Mouse (Mus musculus): ENCODE results near the gene Opcml. TPM values are rescaled to one million over a fixed set of nuclear protein-coding genes. Genes with fewer than 3 reads are reported as not detected.

The Opcml gene
- polyA plus RNA-seq, 1 experiment from 2014 or later: 1.7 TPM

DNA sequence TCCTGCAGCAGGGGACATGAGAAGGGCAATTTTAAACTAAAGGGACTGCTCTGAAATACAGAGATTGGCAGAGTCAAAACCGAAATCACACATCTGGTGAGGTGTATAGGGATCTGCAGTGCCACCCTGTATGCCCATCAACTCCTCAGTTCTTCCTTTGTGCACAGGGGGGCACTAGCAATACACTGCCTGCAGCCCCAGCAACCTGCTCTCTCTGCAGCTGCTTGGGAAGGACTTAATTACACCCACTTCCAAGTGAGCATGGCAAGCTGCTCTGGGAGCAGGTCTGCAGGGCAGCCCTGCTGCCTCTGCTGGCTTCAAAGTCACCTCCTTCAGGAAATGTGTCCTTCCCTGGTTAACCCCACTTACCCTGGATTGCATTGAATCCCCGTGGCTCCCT is 1147.4 kb downstream of the Opcml start:
- Histone ChIP-seq H3K9me3 (replicated peaks) (no peaks in the 10 kb centered on the region), H3K4me3 (no peak overlapping the region), H3K27ac (no peak overlapping the region), H3K4me2 (no peak overlapping the region), H3K9ac (no peak overlapping the region), H3K4me1 (replicated peaks) (no peaks in the 10 kb centered on the region), H3K36me3 (no peaks in the 10 kb centered on the region), H3K27me3 (no peaks in the 10 kb centered on the region)
- ATAC-seq (replicated peaks; ENCODE audit: insufficient number of reproducible peaks, insufficient read depth, low FRiP score, low read depth): no peak
- 69% methylated on average over 2 of the region's 2 CpGs for WGBS

DNA sequence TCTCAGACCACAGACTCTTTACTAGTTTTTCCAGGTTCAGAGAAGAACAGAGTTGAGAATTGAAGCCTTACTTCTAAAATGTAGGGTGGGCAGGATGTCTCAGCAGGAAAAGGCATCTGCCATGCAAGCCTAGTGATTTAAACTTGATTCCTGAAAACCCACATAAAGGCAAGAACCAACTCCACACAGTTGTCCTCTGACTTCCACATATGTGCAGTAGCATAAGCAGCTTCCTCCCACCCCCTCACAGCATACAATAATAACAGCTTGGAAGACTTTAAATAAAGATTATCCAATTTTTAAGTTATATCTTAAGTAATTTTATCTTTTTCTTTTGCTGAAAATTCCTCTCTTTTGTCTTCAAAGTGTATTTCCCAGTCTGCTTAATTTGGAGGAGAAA is 1150.3 kb downstream of the Opcml start:
- Histone ChIP-seq H3K4me2 (no peak overlapping the region), H3K4me1 (replicated peaks) (no peaks in the 10 kb centered on the region), H3K27ac (no peak overlapping the region), H3K4me3 (no peak overlapping the region), H3K36me3 (no peaks in the 10 kb centered on the region), H3K9me3 (replicated peaks) (no peaks in the 10 kb centered on the region), H3K9ac (no peak overlapping the region), H3K27me3 (no peaks in the 10 kb centered on the region)
- ATAC-seq (replicated peaks; ENCODE audit: insufficient number of reproducible peaks, insufficient read depth, low FRiP score, low read depth): no peak

DNA sequence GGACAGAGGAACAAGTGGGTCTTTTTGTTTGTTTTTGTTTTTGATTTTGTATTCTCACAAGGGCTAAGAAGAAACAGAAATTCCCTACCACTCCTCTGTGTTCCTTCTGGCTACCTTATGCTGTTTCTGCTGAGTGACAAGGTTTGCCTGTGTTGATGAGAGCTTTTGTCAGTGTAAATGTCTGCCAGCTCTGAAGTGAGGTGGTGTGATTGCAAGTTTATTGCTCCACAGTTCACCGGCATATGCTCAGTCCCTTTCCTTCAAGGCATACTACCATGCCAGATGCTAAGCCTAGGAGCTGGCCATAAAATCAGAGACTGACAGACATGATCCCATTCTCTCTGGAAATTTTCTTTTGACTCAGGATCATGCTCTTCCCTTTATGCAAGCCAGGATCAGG is 1178.9 kb downstream of the Opcml start:
- no peaks in the 10 kb centered on the region for H3K9me3 ChIP-seq (replicated peaks)
- H3K27ac ChIP-seq: no peak overlapping the region
- no peaks in the 10 kb centered on the region for H3K27me3 ChIP-seq
- no peak overlapping the region for H3K4me2 ChIP-seq
- no peak overlapping the region for H3K4me3 ChIP-seq
- no peak for ATAC-seq (replicated peaks; ENCODE audit: insufficient number of reproducible peaks, insufficient read depth, low FRiP score, low read depth)
- no peak overlapping the region for H3K9ac ChIP-seq
- 62% methylated on average over 1 of the region's 1 CpGs for WGBS
- H3K4me1 ChIP-seq (replicated peaks): no peaks in the 10 kb centered on the region
- H3K36me3 ChIP-seq: no peaks in the 10 kb centered on the region

Small RNA genes lying within 50 kb of the gene (microRNA-seq; reads per million reads assigned to microRNA genes)
- gene Gm44316: not detected
